Mouse (Mus musculus) kidney, adult 11 months (tissue): ENCODE measurements around the gene Elovl7.

Experiments used
- DNase-seq: peaks from one replicate; pipeline ENCODE4 v3.0.0; 2022

The Elovl7 gene

DNA sequence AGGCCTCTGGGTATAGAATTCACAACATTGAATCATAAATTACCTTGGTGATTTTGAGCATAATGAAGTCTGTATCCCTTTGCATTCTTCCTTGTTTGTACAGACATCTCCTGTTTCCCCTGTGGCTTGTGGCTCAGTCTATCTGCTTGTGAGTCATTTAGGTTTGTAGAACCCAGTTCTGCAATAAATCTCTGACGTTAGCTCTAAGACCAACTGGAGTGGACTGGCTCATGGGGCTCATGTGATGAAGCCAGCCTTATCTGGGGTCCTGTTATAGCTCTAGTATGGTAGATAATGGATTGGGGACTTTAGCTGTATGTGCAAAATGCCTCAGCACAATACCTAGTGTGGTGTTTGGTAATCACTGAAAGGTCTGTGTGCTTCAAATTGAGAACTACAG lies 89.6 kb downstream of the Elovl7 start:
- no peak for DNase-seq

DNA sequence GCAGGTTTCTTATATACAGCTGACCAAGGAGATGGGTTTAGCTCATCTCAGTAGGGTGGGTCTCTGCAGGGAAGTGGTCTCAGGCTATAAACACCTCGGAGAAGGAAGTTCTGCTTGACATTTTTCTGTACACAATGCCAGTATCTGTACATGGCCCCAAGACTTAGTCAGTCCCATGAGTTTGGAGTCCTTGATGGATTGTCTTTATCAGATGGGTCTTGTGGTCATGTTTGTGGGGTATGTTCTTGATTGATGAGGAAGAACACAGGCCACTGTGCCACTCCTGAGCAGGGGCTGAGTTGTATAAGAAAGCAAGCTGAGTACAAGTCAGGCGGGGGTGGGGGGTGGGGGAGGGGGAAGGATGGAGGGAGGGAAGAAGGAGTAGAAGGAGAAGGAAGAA lies 90.5 kb downstream of the Elovl7 start:
- DNase-seq: no peak

DNA sequence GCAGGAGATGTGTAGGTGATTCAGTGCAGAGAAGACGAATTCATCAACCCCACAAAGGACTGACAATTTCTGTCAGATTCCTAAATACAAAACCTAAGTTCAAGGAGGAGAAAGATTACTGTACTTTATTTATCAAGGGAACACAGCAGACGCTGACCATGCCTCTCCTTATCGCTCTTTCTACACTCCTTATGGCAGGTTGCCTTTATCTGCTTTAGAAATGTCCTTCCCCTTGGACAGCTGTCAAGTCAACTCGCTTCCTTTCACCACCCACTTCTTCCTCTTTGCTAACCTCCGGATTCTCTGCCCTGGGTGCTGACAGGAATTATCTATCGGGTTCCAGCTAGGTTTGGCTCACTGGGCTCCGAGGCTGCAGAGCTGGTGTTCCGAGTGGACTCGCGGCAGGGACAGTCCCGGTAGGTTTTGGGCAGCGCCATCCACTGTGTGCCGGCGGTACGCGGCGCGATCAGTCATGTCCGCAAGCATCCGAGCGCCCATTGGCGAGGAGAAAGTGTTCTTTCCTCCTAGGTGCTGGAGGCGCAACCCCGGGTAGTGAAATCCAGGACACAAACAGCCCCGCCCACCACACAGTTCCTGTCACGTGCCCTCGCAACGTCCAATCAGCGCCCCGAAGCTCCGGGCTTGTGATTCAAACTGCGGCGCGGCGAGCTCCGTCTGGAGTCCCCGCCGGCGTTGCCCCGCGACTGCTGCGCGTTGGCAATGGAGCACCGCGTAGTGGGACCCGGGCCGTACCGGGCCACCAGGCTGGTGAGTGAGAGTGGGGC lies 101.7 kb downstream of the Elovl7 start, which contains the start of gene Depdc1b:
Depdc1b (plus strand) TSS at position 631 of the 785 bp plus-strand sequence.
- DNase-seq: peak; percentile 96

DNA sequence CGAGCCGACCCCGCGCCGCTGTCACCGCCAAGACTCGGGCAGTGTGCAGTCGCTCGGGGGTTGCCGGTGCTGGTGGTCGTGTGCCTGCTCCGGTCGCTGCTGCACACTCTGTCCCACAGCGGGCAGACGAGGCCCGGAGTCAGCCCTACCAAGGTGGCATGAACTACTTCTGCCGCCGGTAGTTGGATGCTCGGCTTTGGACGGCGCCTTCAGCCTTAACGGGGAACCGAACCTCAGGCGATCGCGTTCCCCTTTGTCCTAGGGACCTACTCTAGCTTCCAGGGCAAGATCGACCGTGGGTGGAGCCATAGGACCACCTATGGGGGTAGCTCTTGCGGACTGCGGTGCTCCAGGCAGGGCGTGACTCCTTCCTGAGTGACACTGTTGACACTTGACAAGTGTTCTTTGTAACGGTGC lies 102.3 kb downstream of the Elovl7 start:
- DNase-seq: no peak

- DNase-seq: no peak
These were observed 103.2 kb downstream of the Elovl7 start for GRCm38 (mm10) chr13:108317414-108317813.

- no peak for DNase-seq
These were observed 104.8 kb downstream of the Elovl7 start for GRCm38 (mm10) chr13:108319028-108319427.

GRCm38 (mm10) chr13:108320216-108320615 lies 106.0 kb downstream of the Elovl7 start:
- no peak for DNase-seq

- no peak for DNase-seq
These were observed 108.3 kb downstream of the Elovl7 start for GRCm38 (mm10) chr13:108322466-108322865.

DNA sequence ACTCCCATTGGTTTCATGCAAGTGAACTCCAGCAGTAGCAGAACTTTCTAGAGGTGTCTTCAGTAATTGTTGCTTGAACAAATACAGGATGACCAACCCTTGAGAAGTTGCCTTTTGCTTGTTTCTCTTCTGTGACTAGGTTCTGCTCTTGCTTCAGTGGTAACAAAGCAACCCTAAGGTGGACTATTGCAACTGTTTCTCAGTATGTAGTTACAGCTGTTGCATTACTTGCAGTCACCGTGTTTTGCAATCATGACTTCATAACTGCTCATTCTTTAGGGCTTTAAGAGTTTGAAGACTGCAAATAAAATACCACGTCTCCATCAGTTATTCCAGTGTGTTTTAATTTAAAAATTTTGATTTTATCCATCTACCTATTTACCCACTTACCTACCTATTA lies 109.1 kb downstream of the Elovl7 start:
- DNase-seq: no peak

- DNase-seq: peak; percentile 72
These were observed 109.9 kb downstream of the Elovl7 start for GRCm38 (mm10) chr13:108323866-108324829.

DNA sequence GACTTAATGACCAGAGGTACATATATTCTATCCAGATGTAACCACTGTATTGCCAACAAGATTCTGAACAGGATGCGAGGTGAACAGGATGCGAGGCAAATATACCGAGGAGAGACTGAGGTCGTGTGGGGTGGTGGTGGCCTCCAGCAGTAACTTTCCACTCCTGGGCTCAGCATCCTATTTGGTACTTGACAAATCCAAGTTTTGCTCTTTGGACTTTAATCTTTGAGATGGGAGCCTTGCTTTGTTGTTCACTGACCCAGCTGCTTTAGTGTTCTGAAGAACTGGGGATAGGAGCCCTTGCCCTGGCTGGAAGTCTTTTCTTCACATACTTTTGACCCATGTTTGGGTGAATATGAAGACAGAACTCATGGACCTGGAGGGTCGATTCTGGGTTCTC lies 111.7 kb downstream of the Elovl7 start:
- DNase-seq: peak; percentile 69

- peak; percentile 92 for DNase-seq
These were observed 112.1 kb downstream of the Elovl7 start for GRCm38 (mm10) chr13:108326351-108326750.

DNA sequence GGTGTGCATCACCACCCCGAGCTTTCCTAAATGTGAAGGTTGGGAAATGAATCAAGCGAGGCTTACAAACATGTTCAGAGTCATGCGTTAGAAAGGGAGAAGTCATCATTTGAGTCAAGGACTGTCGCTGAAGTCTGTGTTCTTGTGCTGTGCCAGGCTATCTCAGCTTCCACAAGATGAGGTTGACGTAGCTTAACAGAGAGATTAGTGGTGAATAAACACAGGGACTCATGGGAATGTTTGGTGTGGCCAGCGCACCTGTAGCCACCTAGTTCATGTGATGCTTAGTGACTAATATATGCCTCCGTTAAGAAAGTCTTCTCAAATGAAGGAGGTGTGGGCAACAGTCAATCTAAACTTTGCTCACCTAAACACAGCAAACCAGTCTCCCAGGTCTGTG lies 112.8 kb downstream of the Elovl7 start:
- no peak for DNase-seq

DNA sequence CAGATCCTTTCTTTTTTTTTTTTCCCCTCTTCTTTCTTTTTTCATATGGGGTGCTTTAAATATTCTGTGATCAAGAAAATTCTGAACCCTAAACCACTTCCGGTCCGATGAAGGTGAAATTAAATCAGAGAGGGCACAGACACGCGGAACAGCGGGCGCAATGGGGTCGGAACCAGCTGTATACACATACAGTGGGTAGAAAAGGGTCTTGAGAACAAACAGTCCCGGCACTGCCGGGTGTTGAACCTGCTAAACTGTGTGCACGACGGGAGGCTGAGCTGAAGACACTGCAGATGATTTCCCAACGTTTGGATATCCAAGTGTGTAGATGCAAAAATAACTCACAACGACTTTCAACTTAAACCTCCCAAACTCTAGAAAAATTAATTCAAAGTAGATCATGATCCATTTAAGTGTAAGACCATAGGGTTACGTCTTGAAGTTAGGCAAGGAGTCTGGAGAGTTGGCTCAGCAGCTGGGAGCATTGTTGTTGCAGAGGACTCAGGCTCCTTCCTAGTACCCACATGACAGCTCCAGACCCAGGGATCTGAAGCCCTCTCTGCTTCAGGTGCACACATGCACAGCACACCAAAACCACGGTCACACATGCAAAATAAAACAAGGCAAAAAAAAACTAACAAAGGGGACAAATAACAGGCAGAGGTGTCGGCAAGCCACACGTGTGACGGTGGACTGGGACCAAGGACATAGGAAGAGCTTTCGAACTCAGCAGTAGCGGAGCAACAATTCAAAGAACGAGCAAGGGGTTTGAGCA lies 114.4 kb downstream of the Elovl7 start:
- DNase-seq: no peak

GRCm38 (mm10) chr13:108329693-108330092 lies 115.5 kb downstream of the Elovl7 start:
- no peak for DNase-seq
